Mouse (Mus musculus): ENCODE results near the gene Syvn1. TPM values are rescaled to one million over a fixed set of nuclear protein-coding genes. Genes with fewer than 3 reads are reported as not detected.
A peak's percentile ranks its signal among the peaks of the same experiment; 100 is the strongest.

The Syvn1 gene
- polyA plus RNA-seq, 1 experiment from 2014 or later = 18.5 TPM

GRCm38 (mm10) chr19:6045366-6046293 is 746 bp upstream of the Syvn1 start:
- Histone ChIP-seq H3K27ac (replicated peaks) (peak overlapping the region; percentile 98), H3K4me1 (replicated peaks; ENCODE audit: control insufficient read depth, insufficient read depth) (0 out of 2 replicates have a peak, but pooled peaks cover 2% of the 10 kb centered on the region), H3K36me3 (ENCODE audit: control insufficient read depth, insufficient read depth, low read length) (peaks cover 19% of the 10 kb centered on the region), H3K9me3 (ENCODE audit: control insufficient read depth, low read length) (no peaks in the 10 kb centered on the region), H3K4me2 (replicated peaks; ENCODE audit: low read depth) (peak overlapping the region; percentile 87), H3K4me3 (ENCODE audit: low read depth, low read length) (peak overlapping the region; percentile 82), H3K9ac (ENCODE audit: low read length) (peak overlapping the region; percentile 79), H3K27me3 (ENCODE audit: control insufficient read depth, insufficient read depth, low read length) (no peaks in the 10 kb centered on the region)
- ATAC-seq (ENCODE audit: low FRiP score, low TSS enrichment) = peak; percentile 21; the same call in 1 of the 2 replicates
- no peak for DNase-seq (ENCODE audit: low spot score)
- WGBS = 10% methylated on average over 20 of the region's 20 CpGs
- TF ChIP-seq CTCF (IDR thresholded peaks at IDR 0.05; ENCODE audit: low read depth) = peak; percentile 52
- no peak for TF ChIP-seq EP300 (optimal IDR thresholded peaks at IDR 0.05)

DNA sequence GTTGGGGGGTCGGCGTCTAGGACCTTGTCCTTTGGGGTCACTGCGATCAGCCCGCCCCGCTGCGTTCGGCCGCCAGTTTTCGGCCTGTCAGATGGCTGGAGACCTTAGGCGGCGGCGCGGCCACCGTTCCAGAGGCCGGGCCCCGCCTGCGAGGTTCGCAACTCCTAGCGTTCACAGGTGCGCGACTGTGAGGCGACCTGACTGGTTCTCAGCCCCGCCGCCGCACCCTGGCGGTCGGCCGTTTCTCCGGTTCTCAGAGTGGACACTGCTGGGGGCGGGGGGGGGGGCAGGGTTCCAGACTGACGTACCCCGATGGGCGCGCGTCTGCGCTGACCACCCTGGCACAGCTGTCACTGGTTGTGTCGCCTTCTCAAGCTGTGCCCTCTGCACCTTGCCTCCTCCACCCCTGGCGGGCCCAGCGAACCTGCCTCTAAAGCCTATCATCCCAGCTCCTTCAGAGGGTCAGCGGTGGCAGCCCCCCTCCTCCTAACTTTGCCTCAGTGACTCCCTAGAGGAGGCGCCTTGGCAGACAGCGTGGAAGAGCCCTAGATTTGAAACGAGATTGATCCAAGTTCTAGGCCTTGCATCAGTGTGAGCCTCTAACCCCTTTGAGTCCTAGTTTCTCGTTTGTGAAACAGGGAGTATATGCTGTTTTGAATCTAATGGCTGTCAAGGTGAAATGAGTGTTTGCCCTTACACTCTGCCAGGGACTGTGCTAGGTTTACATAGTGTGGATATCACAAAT is 950 bp downstream of the Syvn1 start:
- WGBS = under 1% methylated on average over 44 of the region's 44 CpGs
- H3K27me3 ChIP-seq (ENCODE audit: control insufficient read depth, insufficient read depth, low read length) = no peaks in the 10 kb centered on the region
- DNase-seq (ENCODE audit: low spot score) (no peak), ATAC-seq (ENCODE audit: low FRiP score, low TSS enrichment) (peak; percentile 52)
- H3K9ac ChIP-seq (ENCODE audit: low read length) = peak overlapping the region; percentile 82
- H3K4me3 ChIP-seq (ENCODE audit: low read depth, low read length) = peak overlapping the region; percentile 82
- H3K4me2 ChIP-seq (replicated peaks; ENCODE audit: low read depth) = peak overlapping the region; percentile 87
- TF ChIP-seq CTCF (IDR thresholded peaks at IDR 0.05; ENCODE audit: low read depth) = peak; percentile 24; the same call in 1 of the 2 replicates
- TF ChIP-seq EP300 (optimal IDR thresholded peaks at IDR 0.05) = no peak
- peak overlapping the region; percentile 98 for H3K27ac ChIP-seq (replicated peaks)
- H3K36me3 ChIP-seq (ENCODE audit: control insufficient read depth, insufficient read depth, low read length) = peaks cover 33% of the 10 kb centered on the region
- no peaks in the 10 kb centered on the region for H3K9me3 ChIP-seq (ENCODE audit: control insufficient read depth, low read length)
- 0 out of 2 replicates have a peak, but pooled peaks cover 2% of the 10 kb centered on the region for H3K4me1 ChIP-seq (replicated peaks; ENCODE audit: control insufficient read depth, insufficient read depth)

GRCm38 (mm10) chr19:6047899-6048166 is 1.5 kb downstream of the Syvn1 start:
- ATAC-seq (ENCODE audit: low FRiP score, low TSS enrichment) = no peak; the same call in 1 of the 2 replicates
- peaks cover 37% of the 10 kb centered on the region for H3K36me3 ChIP-seq (ENCODE audit: control insufficient read depth, insufficient read depth, low read length)

DNA sequence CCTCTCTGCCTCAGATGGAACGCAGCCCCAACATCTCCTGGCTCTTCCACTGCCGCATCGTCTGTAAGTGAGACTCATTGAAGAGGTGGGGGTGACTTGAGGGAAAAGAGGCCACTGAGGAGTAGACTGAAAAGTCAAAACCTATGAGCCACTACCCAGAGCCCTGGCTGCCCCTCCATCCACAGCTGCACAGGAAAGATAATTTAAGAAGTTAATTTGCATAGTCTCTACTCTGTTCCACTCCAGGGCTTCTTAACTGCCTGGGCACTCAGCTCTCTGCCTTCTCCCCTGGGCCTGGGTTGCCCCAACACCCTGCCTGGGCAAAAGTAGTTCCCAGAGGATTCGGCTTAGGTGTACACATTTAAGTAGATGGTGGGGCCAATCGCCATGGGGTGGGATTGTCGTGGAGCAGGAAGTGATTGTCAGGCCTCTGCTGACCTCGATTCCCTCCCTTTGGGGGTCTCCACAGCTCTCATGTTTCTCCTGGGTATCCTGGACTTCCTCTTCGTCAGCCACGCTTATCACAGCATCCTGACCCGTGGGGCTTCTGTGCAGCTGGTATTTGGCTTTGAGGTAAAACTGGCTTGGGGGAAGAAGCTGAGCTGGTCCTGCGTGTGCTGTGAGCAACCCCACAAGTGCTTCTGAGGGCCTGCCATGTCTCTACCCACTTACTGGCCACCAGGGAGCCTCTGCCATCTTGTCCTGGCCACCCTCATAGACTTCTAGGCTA is 2.5 kb downstream of the Syvn1 start:
- no peak for DNase-seq (ENCODE audit: low spot score)
- Histone ChIP-seq H3K27ac (replicated peaks) (no peak overlapping the region), H3K4me2 (replicated peaks; ENCODE audit: low read depth) (no peak overlapping the region), H3K36me3 (ENCODE audit: control insufficient read depth, insufficient read depth, low read length) (peaks cover 39% of the 10 kb centered on the region), H3K9ac (ENCODE audit: low read length) (no peak overlapping the region), H3K9me3 (ENCODE audit: control insufficient read depth, low read length) (no peaks in the 10 kb centered on the region), H3K4me1 (replicated peaks; ENCODE audit: control insufficient read depth, insufficient read depth) (0 out of 2 replicates have a peak, but pooled peaks cover 2% of the 10 kb centered on the region), H3K27me3 (ENCODE audit: control insufficient read depth, insufficient read depth, low read length) (no peaks in the 10 kb centered on the region), H3K4me3 (ENCODE audit: low read depth, low read length) (no peak overlapping the region)
- TF ChIP-seq CTCF (IDR thresholded peaks at IDR 0.05; ENCODE audit: low read depth) (no peak), EP300 (optimal IDR thresholded peaks at IDR 0.05) (no peak)
- ATAC-seq (ENCODE audit: low FRiP score, low TSS enrichment) = no peak
- 85% methylated on average over 11 of the region's 11 CpGs for WGBS

More at GRCm38 (mm10) chr19:6047899-6048166, 1.5 kb downstream of the Syvn1 start:
- no peak for DNase-seq (ENCODE audit: low spot score)
- 0 out of 2 replicates have a peak, but pooled peaks cover 2% of the 10 kb centered on the region for H3K4me1 ChIP-seq (replicated peaks; ENCODE audit: control insufficient read depth, insufficient read depth)
- H3K4me2 ChIP-seq (replicated peaks; ENCODE audit: low read depth) = peak overlapping the region; percentile 87
- H3K9me3 ChIP-seq (ENCODE audit: control insufficient read depth, low read length) = no peaks in the 10 kb centered on the region
- no peak for TF ChIP-seq CTCF (IDR thresholded peaks at IDR 0.05; ENCODE audit: low read depth)
- no peak for TF ChIP-seq EP300 (optimal IDR thresholded peaks at IDR 0.05)
- peak overlapping the region; percentile 82 for H3K9ac ChIP-seq (ENCODE audit: low read length)
- no peaks in the 10 kb centered on the region for H3K27me3 ChIP-seq (ENCODE audit: control insufficient read depth, insufficient read depth, low read length)
- peak overlapping the region; percentile 82 for H3K4me3 ChIP-seq (ENCODE audit: low read depth, low read length)
- peak overlapping the region; percentile 98; the same call in 1 of the 2 replicates for H3K27ac ChIP-seq (replicated peaks)
- 74% methylated on average over 8 of the region's 8 CpGs for WGBS

DNA sequence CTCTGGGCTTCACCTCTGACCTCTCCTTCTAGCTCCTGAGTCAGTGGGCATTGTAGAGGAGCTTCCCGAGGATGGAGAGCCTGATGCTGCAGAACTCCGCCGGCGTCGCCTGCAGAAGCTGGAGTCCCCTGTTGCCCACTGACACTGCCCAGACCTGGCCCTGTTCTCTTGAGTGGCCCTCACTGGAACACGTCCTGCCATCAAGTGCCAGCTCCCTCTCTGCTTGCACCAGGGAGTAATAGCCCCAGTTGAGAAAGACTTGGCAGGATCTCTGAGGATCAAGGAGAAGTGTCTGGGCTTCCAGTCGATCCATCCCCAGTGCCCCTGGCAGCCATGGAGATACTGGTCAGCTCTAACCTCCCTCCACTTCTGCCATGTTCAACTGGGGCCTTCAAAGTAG is 6.1 kb downstream of the Syvn1 start:
- Histone ChIP-seq H3K4me2 (replicated peaks; ENCODE audit: low read depth) (no peak overlapping the region), H3K27ac (replicated peaks) (no peak overlapping the region), H3K4me1 (replicated peaks; ENCODE audit: control insufficient read depth, insufficient read depth) (peaks cover 2% of the 10 kb centered on the region; the same call in 1 of the 2 replicates), H3K9me3 (ENCODE audit: control insufficient read depth, low read length) (no peaks in the 10 kb centered on the region), H3K36me3 (ENCODE audit: control insufficient read depth, insufficient read depth, low read length) (peaks cover 39% of the 10 kb centered on the region), H3K9ac (ENCODE audit: low read length) (no peak overlapping the region), H3K27me3 (ENCODE audit: control insufficient read depth, insufficient read depth, low read length) (no peaks in the 10 kb centered on the region), H3K4me3 (ENCODE audit: low read depth, low read length) (no peak overlapping the region)
- DNase-seq (ENCODE audit: low spot score) (no peak), ATAC-seq (ENCODE audit: low FRiP score, low TSS enrichment) (no peak)
- WGBS = 83% methylated on average over 7 of the region's 7 CpGs
- TF ChIP-seq EP300 (optimal IDR thresholded peaks at IDR 0.05) (no peak), CTCF (IDR thresholded peaks at IDR 0.05; ENCODE audit: low read depth) (no peak)

Measured in stomach, postnatal 0 days (tissue).